Mouse (Mus musculus): ENCODE data around the gene Spata2l.
A peak's percentile ranks its signal among the peaks of the same experiment; 100 is the strongest.

- TF ChIP-seq CTCF (IDR thresholded peaks at IDR 0.05; ENCODE audit: low read depth) (peak; percentile 66), EP300 (IDR thresholded peaks at IDR 0.05; ENCODE audit: low read depth) (no peak)
Measured at GRCm38 (mm10) chr8:123190678-123191077, 45.4 kb downstream of the Spata2l start.
